Mouse (Mus musculus): ENCODE measurements around the gene Pitpnm2. TPM values are rescaled to one million over a fixed set of nuclear protein-coding genes. Genes with fewer than 3 reads are reported as not detected.

Gene Pitpnm2
- polyA plus RNA-seq, 1 experiment from 2014 or later, result 11.8 TPM

DNA sequence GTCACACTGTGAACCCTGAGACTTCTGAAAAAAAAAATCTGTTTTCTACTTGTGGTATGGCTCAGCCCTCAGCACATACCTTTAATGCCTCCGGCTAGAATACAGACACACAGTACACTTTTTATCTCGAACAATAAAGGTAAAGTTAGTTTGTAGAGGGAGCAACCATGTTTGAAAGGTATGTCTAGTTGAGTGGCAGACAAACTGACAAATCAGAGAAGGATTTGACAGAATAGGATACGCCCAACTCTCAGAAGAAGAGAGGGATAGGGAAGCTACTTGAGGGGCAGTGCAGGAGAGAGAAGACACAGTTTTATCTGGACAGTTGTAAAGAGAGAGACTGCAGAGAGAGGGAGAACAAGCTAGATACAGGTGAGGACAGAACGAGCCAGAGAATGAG lies 70.1 kb downstream of the Pitpnm2 start:
- Histone ChIP-seq H3K4me2 (no peak overlapping the region), H3K27me3 (replicated peaks) (no peaks in the 10 kb centered on the region), H3K27ac (no peak overlapping the region), H3K36me3 (replicated peaks) (no peaks in the 10 kb centered on the region), H3K4me1 (peaks cover 24% of the 10 kb centered on the region), H3K9ac (no peak overlapping the region), H3K4me3 (no peak overlapping the region), H3K9me3 (no peaks in the 10 kb centered on the region)
- ATAC-seq (replicated peaks), result no peak
- WGBS, result 90% methylated on average over 4 of the region's 4 CpGs

DNA sequence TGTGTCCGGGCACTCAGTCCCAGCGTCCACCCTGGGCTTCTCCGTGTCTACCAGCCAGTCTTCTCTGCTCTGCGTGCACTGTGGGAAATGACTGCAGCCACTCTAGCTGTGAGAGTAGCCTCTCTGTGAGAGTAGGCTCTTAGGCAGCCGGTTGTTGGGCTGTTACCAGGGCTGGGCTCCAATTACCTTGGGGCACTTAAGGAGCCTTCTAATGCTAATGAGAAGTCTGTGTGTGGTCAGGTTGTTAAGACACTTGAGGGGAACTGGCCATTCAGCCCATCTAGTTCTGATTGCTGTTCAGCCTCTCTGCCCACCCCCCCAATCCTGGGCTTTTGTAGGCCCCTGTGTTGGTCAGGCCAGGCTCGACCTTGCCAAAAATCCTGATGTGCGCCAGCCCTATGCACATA lies 72.8 kb downstream of the Pitpnm2 start:
- H3K4me2 ChIP-seq, result no peak overlapping the region
- H3K27ac ChIP-seq, result no peak overlapping the region
- no peak overlapping the region for H3K4me3 ChIP-seq
- peak; percentile 62 for ATAC-seq (replicated peaks)
- 8% methylated on average over 7 of the region's 7 CpGs for WGBS
- H3K36me3 ChIP-seq (replicated peaks), result no peaks in the 10 kb centered on the region
- H3K9me3 ChIP-seq, result no peaks in the 10 kb centered on the region
- no peaks in the 10 kb centered on the region for H3K27me3 ChIP-seq (replicated peaks)
- peaks cover 7% of the 10 kb centered on the region; the same call in 1 of the 2 replicates for H3K4me1 ChIP-seq
- no peak overlapping the region for H3K9ac ChIP-seq

DNA sequence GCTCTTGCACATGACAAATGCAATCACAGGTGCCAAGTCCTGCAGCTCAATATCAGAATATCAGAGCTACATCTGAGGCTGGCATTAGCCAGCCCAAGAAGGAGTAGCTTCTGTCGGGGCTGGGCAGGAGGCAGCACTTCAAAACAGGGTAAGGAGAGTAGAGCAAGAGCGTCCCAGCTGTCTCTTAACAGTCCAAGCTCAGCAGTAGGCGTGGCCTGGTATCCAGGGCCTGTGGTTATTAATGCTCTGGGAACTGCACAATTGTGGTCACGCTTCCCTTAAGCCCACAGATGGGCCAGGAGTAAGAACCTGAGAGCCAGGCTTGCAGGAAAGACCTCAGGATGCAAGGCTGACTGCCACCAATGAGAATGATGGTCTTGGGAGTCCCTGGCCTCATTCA lies 74.4 kb downstream of the Pitpnm2 start:
- no peak overlapping the region for H3K9ac ChIP-seq
- peaks cover 7% of the 10 kb centered on the region; the same call in 1 of the 2 replicates for H3K4me1 ChIP-seq
- no peaks in the 10 kb centered on the region for H3K36me3 ChIP-seq (replicated peaks)
- H3K27ac ChIP-seq, result no peak overlapping the region
- no peak overlapping the region for H3K4me2 ChIP-seq
- H3K4me3 ChIP-seq, result no peak overlapping the region
- H3K27me3 ChIP-seq (replicated peaks), result no peaks in the 10 kb centered on the region
- no peak for ATAC-seq (replicated peaks)
- WGBS, result 23% methylated on average over 4 of the region's 4 CpGs
- H3K9me3 ChIP-seq, result no peaks in the 10 kb centered on the region

DNA sequence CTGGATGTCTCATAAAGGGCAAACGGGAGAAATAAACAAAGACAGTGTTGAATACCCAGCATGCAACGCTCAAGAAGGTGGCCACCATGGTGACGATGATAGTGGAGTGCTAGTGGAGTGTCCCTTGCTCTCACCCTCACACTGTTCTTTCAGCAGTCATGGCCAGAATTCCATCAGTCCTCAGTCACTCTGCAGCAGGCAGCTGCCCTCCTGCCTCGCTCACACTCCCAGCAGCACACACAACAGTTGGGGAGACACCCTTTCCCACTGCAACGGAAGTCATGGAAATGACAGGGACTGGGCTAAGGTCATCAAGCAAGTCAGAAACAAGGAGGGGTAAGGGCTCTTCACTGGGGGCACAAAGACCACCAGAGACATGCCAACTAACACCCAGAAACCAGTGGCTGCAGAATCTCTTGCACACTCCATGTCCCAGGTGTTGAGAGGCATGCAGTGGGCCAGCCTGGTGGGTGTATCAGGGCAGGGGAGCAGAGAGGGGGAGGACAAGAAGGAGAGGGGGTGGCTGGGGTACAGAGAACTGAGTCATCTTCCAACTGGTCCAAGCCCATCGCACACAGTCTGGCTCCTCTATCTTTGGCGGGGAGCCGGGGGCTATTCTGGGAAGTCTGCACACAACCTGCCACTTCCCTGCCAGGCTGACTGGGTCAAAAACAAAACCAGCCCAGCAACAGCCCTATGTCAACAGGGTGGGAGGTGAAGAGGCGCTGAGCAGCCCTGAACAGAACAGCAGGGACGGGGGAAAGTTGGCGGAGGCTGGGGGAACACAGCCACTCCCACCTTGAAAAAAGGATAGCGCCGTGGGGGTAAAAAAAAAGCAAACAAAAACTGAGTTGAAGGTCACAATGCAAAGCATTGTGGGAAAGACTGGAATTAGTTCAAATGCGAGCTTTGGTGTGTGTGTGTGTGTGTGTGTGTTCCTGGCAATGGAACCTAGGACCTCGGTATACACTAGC lies 76.3 kb downstream of the Pitpnm2 start:
- no peak overlapping the region for H3K4me2 ChIP-seq
- WGBS, result 68% methylated on average over 15 of the region's 15 CpGs
- H3K9ac ChIP-seq, result no peak overlapping the region
- no peak overlapping the region for H3K4me3 ChIP-seq
- H3K27ac ChIP-seq, result no peak overlapping the region
- no peaks in the 10 kb centered on the region for H3K36me3 ChIP-seq (replicated peaks)
- peaks cover 7% of the 10 kb centered on the region; the same call in 1 of the 2 replicates for H3K4me1 ChIP-seq
- H3K27me3 ChIP-seq (replicated peaks), result no peaks in the 10 kb centered on the region
- peak; percentile 48; the same call in 1 of the 2 replicates for ATAC-seq (replicated peaks)
- H3K9me3 ChIP-seq, result no peaks in the 10 kb centered on the region

DNA sequence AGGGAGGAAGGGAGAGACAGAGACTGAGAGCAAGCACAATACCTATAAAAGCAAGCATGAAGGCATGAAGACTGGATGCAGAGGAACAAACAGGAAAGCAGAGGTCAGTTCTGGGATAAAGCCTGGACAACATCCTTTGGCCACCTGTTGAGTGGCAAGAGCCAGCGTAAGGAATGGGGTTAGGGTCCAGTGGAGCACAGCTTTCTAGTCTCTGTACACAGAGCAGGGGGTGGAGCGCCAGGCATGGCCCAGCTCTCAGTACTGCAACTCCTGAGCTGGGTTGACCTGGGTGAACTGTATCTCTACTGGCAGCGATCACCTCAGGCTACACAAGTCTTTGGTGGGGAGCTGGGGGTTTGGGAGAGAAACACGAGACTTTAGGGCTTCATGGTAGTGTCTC lies 77.3 kb downstream of the Pitpnm2 start:
- Histone ChIP-seq H3K4me3 (no peak overlapping the region), H3K27ac (no peak overlapping the region), H3K9me3 (no peaks in the 10 kb centered on the region), H3K4me2 (no peak overlapping the region), H3K4me1 (peaks cover 7% of the 10 kb centered on the region; the same call in 1 of the 2 replicates), H3K9ac (no peak overlapping the region), H3K27me3 (replicated peaks) (no peaks in the 10 kb centered on the region), H3K36me3 (replicated peaks) (no peaks in the 10 kb centered on the region)
- 84% methylated on average over 4 of the region's 4 CpGs for whole genome bisulfite sequencing
- no peak for ATAC-seq (replicated peaks)

DNA sequence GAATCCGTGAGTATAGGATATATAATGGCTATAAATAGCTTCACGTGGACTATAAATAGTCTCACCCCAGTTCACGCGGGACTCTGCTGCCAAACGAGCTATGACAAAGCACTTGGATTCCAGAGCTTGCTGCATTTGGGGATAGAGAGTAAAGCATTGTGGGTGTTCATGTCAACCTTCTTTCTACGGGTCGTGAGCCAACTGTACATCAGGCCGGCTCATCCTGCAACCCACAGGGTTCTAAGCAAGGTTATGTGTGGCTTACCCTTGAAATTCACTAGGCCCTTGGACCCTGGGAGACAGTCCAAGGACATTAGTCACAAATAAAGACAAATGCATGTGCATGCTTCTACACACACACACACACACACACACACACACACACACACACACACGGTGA lies 77.8 kb downstream of the Pitpnm2 start:
- no peaks in the 10 kb centered on the region for H3K27me3 ChIP-seq (replicated peaks)
- ATAC-seq (replicated peaks), result no peak
- WGBS, result 68% methylated on average over 9 of the region's 9 CpGs
- H3K4me3 ChIP-seq, result no peak overlapping the region
- no peaks in the 10 kb centered on the region for H3K36me3 ChIP-seq (replicated peaks)
- no peak overlapping the region for H3K27ac ChIP-seq
- no peak overlapping the region for H3K4me2 ChIP-seq
- no peak overlapping the region for H3K9ac ChIP-seq
- no peaks in the 10 kb centered on the region for H3K9me3 ChIP-seq
- H3K4me1 ChIP-seq, result peaks cover 3% of the 10 kb centered on the region; the same call in 1 of the 2 replicates

DNA sequence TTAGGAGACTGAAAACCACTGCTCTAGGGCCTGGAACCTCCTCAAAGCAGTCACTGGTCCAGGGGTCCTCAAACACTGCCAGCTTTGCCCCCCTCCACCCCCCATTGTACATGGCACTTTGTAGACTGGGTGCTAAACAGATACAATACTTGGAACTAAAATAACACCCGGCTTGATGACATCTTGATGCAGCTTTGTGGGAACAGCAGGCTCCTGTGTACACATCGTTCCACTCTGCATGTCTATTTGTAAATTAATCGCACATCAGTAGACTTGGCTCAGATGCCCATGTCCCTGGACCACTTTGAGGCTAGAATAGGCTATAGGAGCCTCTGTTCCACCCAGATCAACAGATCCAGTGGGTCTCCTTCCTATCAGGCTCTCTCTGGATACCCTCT lies 80.3 kb downstream of the Pitpnm2 start:
- no peak overlapping the region for H3K4me2 ChIP-seq
- no peak for ATAC-seq (replicated peaks)
- no peak overlapping the region for H3K9ac ChIP-seq
- H3K4me3 ChIP-seq, result no peak overlapping the region
- 65% methylated on average over 3 of the region's 3 CpGs for WGBS
- H3K36me3 ChIP-seq (replicated peaks), result no peaks in the 10 kb centered on the region
- no peaks in the 10 kb centered on the region for H3K9me3 ChIP-seq
- H3K27me3 ChIP-seq (replicated peaks), result no peaks in the 10 kb centered on the region
- H3K4me1 ChIP-seq, result peaks cover 24% of the 10 kb centered on the region
- no peak overlapping the region for H3K27ac ChIP-seq

DNA sequence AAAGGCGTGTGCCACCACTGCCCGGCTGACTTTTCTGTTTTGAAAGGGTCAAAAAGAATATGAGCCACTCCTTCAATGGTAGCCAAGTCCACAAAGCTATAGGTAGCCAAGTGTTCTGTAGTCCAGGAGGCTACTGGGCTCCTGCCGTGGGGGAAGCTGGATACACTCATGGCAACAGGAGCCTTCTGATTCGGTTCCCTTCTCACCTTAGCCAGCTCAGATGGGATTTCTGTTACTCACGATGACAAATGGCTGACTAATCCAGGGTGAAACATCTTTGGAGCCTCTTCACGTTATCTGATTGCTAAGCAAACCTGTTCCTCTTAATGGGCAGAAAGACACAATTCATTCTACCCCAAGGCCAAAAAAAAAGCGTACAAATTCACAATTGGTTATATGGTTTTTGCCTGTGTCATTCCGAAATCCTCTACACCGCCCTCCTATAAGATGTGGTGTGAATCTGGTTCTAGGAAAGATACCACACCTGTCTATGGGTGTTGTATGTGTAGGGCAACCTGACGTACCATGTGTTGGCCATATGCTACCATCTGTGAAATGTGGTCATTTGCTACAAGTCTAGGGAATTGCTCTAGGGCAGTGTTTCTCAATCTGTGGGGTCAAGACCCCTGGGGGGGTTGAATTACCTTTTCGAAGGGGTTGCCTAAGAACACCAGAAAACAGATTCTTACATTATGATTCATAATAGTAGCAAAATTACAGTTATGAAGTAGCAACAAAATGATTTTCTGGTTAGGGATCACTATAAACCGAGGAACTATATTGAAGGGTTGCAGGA lies 80.9 kb downstream of the Pitpnm2 start:
- peaks cover 26% of the 10 kb centered on the region for H3K4me1 ChIP-seq
- no peak overlapping the region for H3K27ac ChIP-seq
- H3K36me3 ChIP-seq (replicated peaks), result no peaks in the 10 kb centered on the region
- 90% methylated on average over 12 of the region's 12 CpGs for WGBS
- H3K27me3 ChIP-seq (replicated peaks), result no peaks in the 10 kb centered on the region
- no peak overlapping the region for H3K4me3 ChIP-seq
- ATAC-seq (replicated peaks), result no peak
- no peaks in the 10 kb centered on the region for H3K9me3 ChIP-seq
- no peak overlapping the region for H3K4me2 ChIP-seq
- H3K9ac ChIP-seq, result no peak overlapping the region

DNA sequence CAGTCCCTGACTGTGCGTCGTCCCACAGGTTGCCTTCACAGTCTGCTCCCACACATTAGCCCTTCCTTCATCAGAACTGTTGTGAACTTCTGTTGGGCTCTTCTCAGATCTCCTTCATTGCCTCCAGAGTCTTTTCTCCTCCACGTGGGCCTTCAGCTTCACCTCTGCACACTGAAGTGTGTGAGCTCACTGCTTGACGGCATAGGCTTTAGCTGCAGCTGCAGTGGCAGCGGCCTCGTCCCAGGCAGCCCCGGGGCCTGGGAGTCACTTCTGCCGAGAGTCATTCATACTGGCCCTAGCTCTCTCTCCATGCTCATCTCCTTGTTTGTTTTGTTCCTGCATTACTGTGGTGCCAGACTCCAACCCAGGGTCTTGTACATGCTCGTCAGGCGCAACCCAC lies 81.9 kb downstream of the Pitpnm2 start:
- H3K4me1 ChIP-seq, result peaks cover 30% of the 10 kb centered on the region
- H3K4me3 ChIP-seq, result no peak overlapping the region
- H3K9me3 ChIP-seq, result no peaks in the 10 kb centered on the region
- no peaks in the 10 kb centered on the region for H3K36me3 ChIP-seq (replicated peaks)
- ATAC-seq (replicated peaks), result no peak
- H3K9ac ChIP-seq, result no peak overlapping the region
- no peak overlapping the region for H3K27ac ChIP-seq
- no peak overlapping the region for H3K4me2 ChIP-seq
- WGBS, result 61% methylated on average over 10 of the region's 10 CpGs
- H3K27me3 ChIP-seq (replicated peaks), result no peaks in the 10 kb centered on the region

DNA sequence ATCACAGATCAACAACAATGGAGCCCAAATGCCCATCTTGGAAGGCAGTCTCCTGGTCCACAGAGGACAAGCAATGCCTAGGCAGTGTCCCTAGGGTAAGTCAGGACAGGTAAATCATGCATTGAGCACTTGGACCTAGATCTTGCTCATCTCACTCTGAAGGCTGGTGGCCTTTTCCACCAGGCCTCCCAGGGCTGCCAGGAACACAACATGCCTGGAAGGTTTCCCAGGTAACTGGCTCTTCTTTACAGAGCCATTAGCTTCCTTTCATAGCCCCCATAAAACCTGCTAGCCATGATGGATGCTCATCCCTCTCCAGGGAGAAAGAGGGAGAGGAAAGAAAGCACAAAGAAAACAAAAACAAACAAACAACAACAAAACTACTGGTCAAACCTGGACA lies 82.8 kb downstream of the Pitpnm2 start:
- no peaks in the 10 kb centered on the region for H3K9me3 ChIP-seq
- H3K9ac ChIP-seq, result no peak overlapping the region
- no peak overlapping the region for H3K27ac ChIP-seq
- H3K4me3 ChIP-seq, result no peak overlapping the region
- no peak overlapping the region for H3K4me2 ChIP-seq
- H3K36me3 ChIP-seq (replicated peaks), result no peaks in the 10 kb centered on the region
- ATAC-seq (replicated peaks), result no peak
- no peaks in the 10 kb centered on the region for H3K27me3 ChIP-seq (replicated peaks)
- peaks cover 37% of the 10 kb centered on the region for H3K4me1 ChIP-seq

DNA sequence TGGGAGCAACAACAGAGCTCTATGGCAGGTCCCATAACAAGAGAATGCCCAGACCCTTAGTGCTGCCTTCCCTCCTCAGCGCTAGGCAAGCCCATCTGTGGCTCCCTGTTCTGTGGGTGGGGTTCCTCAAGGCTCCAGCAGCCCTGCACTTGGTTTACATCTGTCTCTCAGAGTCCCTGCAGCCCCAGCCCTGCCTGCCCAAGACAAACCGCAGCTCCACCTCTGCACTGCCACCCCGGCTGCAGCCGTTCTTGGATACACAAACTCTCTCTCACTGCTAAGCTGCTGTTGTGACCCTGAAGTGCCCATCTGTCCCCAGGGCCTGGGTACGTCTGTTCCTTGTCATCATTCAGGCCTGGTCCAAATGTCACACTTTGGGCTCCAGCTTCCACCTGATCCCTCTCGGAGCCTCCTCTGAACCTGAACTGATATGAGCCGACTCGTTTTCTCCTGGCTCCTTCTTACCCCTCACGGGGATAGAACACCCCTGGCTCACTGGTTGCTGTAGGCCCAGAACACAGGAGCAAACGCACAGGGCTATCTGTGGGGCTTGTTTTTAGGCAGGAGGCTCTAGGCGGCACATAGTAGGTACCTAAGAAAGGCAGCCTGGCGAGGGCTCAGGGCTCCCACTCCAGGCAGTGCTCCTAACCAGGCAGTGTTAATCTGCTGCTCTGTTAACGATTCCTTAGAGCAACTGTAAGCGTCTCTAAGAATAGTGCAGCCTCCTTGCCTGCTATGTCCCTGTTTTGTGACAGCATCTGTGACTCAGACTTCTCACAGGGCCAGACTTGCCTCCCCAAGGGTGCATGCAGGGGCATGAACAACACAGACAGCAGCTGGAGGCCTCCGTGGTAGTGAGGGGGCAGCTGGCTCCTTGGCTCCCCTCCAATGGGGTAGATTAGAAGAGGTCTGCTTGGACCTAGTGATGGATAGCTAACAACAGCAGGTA lies 83.7 kb downstream of the Pitpnm2 start:
- H3K9ac ChIP-seq, result no peak overlapping the region
- H3K36me3 ChIP-seq (replicated peaks), result no peaks in the 10 kb centered on the region
- peak overlapping the region; percentile 41 for H3K27ac ChIP-seq
- H3K4me1 ChIP-seq, result peaks cover 38% of the 10 kb centered on the region
- H3K27me3 ChIP-seq (replicated peaks), result no peaks in the 10 kb centered on the region
- H3K4me2 ChIP-seq, result no peak overlapping the region
- no peak overlapping the region for H3K4me3 ChIP-seq
- H3K9me3 ChIP-seq, result no peaks in the 10 kb centered on the region
- 45% methylated on average over 15 of the region's 15 CpGs for WGBS
- no peak for ATAC-seq (replicated peaks)

DNA sequence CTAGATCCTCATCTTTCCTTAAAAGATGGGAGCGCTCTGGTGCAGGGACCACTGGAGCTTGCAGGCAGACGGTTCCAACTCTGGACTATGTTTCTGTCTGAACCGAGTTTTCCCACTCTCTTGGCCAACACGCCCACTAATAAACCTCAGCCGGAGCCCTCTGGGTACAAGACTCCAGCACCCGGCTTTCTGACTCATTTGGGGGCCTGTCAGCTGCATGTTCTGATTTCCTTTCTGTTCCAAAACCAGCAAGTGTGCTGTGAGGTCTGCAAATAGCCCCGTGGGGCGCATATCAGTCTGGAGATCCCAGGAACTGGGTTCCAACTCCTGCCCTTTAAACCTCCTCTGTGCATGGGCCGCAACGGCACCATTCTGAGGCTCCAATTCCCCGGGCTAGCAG lies 86.1 kb downstream of the Pitpnm2 start:
- H3K4me1 ChIP-seq, result peaks cover 44% of the 10 kb centered on the region
- ATAC-seq (replicated peaks), result no peak
- H3K36me3 ChIP-seq (replicated peaks), result no peaks in the 10 kb centered on the region
- no peaks in the 10 kb centered on the region for H3K27me3 ChIP-seq (replicated peaks)
- no peak overlapping the region for H3K9ac ChIP-seq
- H3K27ac ChIP-seq, result no peak overlapping the region
- no peak overlapping the region for H3K4me2 ChIP-seq
- no peaks in the 10 kb centered on the region for H3K9me3 ChIP-seq
- 85% methylated on average over 11 of the region's 11 CpGs for WGBS
- H3K4me3 ChIP-seq, result no peak overlapping the region
